Mouse (Mus musculus): ENCODE data around the gene Csf3r.

The Csf3r gene

DNA sequence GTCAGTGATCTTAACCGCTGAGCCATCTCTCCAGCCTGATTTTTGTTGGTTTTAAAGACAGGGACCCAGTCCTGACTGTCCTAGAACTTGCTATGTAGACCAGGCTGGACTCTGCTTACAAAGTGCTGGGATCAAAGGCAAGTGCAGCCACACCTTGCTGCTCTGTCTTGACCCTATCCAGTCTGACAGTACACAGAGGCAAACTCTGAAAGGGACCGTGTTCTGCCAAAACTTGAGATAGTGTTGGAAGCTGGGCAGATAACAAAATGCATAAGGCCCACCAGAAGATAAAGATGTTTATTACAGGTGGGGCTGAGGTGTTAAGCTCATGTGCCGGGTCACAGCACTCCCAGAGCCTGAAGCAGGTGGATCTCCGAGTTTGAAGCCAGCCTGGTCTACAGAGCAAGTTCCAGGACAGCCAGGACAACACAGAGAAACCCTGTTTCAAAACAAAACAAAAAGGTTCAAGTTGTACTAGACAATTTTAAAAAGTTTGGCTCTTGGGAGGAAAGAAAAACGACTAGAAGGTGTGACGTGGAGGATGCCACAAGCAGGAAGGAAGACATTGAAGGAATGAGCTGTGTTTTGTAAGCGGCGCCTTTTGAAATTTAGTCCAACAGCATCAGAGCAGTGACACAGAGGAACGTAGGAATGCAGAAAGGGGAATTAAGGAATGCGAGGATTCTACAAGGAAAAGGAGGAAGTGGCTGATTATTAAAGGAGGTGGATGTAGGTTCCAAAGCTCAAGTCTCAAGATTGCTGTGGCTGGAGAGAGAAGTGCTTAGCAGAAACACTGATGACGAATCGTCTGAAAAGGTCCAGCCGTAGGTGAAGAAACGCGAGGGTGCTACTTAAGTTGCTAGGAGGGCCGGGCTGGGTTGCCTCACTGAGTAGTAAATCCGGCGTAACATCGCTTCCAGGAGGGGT is 33.1 kb downstream of the Csf3r start:
- DNase-seq: no peak

DNA sequence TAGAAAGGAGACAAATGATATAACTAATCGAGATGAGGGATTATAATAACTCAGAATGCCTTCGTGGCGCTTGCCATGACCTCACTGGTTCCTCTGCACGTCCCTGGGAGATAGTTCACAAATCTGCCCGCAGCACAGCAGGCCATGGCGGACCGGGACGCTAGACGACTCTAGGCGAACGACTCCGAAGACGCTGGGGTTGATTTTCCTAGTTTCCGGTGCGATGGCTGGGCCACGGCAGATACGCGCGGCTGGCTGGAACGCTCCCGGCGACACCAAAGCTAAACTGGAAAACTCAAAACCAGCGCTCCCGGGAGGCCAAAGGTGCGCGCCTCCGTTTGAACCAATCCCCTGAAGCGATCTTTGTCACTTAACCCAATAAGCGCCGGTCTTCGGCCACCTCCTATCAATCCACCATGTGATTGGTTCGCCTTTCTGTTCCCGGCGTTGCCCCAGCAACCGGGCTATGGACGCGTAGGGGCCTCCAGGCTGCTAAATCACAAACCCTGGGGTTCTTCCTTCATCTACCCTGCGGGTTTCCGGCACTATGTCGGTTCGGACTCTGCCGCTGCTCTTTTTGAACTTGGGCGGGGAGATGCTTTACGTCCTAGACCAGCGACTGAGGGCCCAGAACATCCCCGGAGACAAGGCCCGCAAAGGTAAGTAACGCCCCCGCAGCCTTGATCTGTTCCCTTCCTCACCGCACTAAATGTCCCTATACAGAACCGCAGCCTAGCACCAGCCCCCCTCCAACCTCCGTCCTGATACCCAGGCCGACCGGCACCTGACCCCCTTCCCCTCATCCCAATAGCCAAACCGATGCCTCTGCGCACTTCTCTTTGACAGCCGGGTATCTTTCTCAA is 34.0 kb downstream of the Csf3r start, which contains the start of gene Oscp1:
Gene Oscp1, plus strand, starts transcription at position 432 of the 863 bp plus-strand sequence.
- DNase-seq: peak; percentile 90 to 92

DNA sequence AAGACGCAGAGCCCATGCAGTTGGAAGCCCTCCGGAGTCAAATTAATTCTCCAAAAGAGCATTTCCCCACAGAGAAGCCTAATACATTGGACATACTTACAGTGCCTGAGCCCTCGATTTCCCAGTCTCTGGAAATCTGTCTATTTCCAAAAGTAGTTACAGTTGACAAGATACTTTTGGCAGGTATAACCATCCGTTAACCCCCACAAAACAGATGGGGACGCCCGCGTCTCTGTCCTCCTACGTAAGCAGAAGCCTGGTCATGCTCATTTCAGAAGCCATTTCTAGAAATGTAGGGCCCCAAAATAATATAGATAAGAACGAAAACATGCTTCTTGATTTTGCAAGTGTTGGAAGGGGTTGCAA is 34.6 kb downstream of the Csf3r start:
- DNase-seq: no peak

DNA sequence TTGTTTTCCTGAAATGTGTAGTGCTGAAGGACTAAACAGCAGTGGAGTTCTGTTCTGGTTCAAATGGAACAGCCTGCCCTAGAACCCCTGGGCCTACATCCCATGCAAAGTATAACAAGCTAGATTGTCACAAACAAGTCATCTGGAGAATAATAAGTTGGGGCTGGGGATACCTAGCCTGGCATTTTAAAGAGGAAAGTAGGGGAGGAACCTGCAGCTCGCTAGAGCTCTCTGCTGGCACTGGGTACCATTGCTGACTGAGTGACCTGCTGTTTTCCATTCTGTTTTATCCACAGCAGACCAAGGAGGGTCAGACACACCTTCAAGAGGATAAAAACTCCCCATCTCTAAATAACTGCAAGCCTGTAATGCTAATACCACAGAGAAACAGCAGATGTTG is 38.5 kb downstream of the Csf3r start:
- DNase-seq: peak; percentile 52 to 68

DNA sequence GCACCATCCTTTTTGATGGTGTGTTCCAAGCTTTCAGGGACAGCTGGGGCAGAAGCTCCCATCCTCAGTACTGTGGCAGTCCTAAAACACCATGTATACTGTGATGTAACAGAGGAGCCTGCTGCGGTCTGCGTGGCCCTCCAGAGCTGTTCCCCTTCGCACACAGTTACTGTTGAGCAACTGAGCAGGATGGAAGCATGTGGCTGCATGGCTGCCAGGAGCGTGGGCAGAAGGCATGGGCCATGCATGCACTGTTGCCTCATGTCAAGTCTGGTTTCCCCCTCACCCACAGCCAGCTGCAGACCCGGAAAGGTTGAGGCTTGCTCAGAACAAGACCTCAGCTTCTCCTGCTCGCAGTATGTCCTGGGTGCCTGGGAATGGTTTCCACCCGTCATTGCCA is 40.9 kb downstream of the Csf3r start:
- DNase-seq: no peak

DNA sequence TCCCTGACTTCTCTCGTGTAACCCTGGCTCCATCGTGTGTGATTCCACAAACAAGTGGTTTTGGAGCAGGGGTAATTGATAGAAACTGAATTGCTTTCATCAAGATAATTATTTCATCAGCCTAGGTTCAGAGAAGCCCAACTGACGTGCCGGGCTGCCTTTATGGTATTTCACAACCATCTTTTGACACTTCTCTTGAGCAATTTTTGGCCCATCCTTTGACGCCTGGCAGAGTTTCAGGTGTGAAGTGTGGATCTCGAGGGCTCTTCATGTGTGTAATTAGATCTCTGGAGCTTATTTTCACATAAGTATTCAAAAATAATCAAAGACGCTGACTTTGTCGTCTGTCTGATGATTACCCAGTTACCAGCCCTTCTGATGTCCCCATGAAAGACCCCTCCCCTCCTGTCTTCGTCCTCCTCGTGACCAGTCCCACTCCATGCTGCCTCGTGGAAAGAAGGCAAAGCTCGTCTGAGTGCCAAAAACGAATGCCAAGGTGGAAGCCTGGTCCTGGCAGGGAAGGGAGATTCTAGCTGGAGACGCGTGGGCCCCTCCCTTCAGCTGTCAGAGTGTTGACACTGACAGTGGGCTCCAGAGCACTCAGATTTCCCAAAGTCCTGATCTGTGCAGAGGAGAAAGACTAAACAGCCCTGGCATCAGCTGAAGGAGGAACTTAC is 43.2 kb downstream of the Csf3r start:
- DNase-seq: peak; percentile 69 to 75

DNA sequence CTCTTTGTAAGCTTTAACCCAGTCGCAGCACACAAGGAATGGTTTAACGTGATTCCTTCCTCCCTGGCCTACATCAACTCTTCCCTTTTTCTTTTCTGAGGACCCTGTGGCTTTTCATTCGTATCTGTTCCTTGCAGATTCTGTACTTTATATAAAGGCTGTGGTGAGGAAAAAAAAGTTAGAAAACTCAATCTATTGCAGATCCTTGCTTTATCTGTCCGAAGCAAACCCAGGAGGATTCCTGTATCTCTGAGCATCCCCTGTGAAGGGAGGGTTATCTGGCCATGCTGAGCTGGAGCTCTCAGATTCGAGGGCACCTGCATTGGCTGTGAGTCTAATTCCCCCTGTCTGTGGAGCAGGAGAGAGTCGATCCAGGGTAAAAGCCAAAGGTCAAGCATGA is 44.5 kb downstream of the Csf3r start:
- no peak for DNase-seq

DNA sequence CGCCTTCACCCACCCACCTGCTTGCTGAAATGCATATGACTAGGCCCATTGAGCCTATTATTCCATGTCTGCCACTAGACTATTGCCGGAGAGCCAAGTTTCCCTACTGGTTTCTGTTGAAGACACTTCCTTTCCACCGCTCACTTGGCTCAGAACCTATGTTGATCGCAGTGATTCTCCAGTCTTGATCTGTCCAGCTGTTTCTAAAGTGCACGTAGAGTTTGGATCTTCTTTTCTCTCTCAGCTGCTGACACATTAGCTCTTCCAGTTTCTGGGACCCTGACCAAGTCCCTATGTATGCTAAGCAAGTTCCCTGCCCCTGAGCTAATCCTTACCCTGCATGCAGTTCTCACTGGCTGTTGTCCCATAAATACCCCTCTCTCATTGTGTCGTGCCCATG is 53.5 kb downstream of the Csf3r start:
- no peak for DNase-seq

DNA sequence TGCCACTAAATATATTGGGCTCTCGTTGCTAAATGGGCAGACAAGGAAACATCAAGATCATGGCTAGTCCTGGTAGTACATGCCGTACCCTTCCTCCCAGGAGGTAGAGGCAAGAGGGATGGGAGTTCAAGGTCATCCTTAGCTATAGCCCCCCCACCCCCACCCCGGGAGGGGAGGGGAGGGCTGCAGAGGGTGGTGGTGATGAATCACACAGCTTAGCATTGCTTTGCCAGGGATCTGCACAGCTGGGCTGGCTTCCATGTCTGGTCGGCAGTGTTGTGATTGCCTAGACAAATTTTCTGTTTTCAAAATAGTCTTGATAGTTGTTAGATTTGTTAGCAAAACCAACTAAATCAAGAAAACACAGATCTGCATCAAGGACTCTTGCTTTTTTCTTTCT is 54.9 kb downstream of the Csf3r start:
- no peak for DNase-seq

DNA sequence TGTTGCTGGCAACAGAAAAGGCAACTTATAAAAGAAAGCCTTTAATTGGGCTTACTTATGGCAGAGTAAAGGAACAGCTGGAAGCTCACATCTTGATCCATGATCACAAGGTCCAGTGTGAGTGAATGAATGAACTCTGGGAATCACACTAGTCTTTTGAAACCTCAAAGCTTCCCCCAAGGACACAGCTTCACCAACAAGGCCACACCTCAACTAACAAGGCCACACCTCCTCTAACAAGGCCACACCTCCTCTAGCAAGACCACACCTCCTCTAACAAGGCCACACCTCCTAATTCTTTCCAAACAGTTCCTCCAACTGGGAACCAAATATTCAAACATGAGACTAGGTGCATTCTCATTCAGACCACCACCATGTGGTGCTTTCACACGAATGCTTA is 57.3 kb downstream of the Csf3r start:
- DNase-seq: no peak

DNA sequence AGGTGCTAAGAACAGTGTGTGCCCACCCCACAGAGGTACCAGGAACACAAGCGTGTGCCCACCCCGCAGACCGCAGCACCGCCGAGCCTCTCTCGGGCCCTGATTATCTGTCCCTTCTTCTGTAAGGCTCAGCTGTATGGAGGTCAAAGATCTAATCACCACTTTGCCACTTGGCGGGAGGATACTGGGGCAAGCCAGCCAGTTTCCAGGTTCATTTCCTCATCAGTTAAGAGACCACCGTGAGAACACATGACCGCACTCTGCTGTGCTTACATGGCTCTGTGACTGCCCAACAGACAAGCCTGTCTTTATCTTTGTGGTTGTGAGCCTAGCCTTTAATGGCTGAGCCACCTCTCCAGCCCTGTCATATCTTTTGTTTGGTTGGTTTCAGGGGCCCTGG is 58.7 kb downstream of the Csf3r start:
- no peak for DNase-seq

DNA sequence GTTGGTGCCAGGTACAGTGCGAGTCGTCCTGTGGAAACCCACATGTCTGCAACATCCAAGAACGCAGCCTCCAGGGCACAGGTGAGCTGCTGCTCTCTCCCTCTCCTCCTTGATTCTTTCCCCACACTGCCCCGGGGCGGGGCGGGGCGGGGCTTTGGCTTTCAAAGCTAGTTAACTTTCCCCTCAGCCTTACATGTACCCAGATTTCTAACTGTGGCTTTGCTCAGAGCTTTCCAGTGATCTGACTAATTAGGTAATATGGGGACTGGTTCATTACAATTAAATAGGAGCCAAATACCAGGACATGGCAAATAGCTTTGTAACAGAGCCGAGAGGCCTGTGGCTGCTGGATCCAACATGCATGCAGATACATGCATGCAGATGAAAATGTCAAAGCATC is 60.0 kb downstream of the Csf3r start:
- DNase-seq: no peak

DNA sequence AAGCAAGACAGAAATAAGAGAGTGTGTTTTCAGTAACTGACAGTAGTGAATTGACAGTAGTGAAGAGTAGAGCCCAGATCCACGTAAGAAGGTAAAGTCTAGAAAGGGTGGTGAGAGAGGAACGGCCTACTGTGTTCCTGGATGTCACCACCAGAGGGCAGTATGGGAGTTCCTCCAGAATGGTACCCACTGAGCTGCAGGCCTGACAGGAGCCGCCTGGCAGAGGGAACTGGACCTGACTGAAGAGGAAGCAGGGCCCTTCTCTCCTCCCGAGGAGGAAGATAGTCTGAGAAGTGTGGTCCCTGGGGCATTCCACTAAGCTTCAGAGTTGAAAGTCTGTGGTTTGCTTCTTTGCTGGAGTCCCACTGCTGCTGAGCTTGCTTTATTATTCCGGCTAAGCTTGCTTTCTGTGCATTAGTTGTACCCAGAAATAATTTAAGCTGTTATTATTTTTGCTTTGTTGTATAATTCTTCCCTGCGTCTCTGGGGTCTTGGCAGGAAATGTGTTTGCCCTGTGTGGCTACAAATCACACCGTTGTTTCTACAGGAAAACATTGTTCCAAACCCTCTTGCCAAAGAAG is 61.7 kb downstream of the Csf3r start:
- DNase-seq: peak; percentile 84 to 91

DNA sequence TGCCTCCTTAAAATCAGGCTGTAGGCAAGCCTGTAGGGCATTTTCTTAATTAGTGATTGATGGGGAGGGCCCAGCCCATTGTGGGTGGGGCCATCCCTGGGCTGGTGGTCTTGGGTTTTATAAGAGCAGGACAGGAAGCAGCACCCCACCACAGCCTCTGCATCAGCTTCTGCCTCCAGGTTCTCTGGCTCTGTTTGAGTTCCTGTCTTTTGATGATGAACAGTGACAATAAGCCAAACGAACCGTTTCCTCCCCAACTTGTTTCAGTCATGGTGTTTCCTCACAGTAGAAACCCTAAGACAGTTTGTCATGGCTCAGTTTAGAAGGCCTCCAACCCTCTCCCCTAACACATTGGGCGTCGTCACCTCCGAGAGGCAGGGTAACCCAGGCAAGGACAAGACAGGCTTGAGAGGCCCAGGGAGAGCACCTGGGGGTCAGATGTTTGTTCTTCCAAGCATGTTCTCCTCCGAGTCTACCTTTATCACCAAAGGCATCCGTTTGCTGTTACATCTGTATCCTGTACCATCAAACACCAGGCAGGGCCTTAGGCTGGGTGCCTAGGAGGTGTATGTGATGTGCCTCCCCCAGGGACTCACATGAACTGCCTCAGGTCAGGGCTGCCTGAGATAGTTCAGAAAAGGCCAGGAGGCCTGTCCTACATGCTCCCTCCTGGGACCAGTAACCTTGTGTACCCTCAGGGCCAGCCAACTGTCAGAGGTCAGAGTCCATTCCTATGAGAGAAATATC is 65.9 kb downstream of the Csf3r start:
- no peak for DNase-seq

DNA sequence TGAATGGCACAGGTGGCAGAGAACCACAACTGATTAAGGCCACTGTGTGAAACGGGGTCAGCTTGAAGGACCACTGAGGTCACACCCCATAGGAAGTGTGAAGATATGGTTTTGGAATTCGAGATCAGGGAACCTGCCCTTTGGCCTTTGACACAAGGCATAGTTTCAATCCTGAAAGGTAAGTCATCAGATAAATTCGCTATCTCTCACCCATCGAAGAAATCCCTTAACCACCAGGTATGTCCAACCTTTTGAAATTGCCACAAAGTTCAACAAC is 66.4 kb downstream of the Csf3r start:
- DNase-seq: no peak

DNA sequence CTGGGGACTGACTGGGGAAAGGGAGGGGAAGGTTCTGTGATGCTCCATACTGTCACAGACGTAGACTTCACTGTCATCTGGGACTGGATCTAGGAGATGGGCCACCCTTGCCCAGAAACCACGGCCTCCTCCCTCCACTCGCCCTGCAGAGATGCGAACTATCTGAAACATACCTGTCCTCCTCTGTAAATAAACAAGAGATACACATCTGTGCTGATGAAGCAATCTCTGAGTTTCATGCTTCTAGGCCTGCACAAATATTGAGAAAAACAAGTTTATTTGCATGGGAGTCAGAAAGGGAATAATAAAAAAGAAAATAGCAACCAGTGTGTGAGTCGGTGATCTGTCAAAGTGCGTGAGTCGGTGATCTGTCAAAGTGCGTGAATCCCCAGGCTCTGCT is 67.5 kb downstream of the Csf3r start:
- DNase-seq: no peak

All from cerebellum, postnatal 25 days (tissue).